Mouse (Mus musculus) lung, embryonic 15.5 days (tissue): ENCODE measurements around the gene Garem2. TPM values are rescaled to one million over a fixed set of nuclear protein-coding genes. Genes with fewer than 3 reads are reported as not detected.

Experiments used
- ATAC-seq: fragments of 200-750 bp; cut with Nextera tagmentation; 2 replicates; pipeline ENCODE4 v1.8.0; 2017; ENCODE audit warnings: moderate number of reproducible peaks, borderline replicate concordance; ENCODE audit not compliant: low FRiP score, low TSS enrichment; ENCODE audit errors: extremely low read depth
- H3K27ac ChIP-seq: fragments of 300-500 bp; sonication (generic); 2 replicates; pipeline ENCODE4 v1.5.1; 2015; ENCODE audit warnings: moderate library complexity, mild to moderate bottlenecking, inconsistent platforms
- H3K27me3 ChIP-seq: fragments of 300-500 bp; sonication (generic); 2 replicates; pipeline ENCODE4 v1.6.1; 2015; ENCODE audit warnings: inconsistent platforms
- H3K36me3 ChIP-seq: fragments of 300-500 bp; sonication (generic); 2 replicates; pipeline ENCODE4 v1.6.1; 2015; ENCODE audit warnings: inconsistent platforms
- H3K4me1 ChIP-seq: fragments of 300-500 bp; sonication (generic); 2 replicates; pipeline ENCODE4 v1.6.1; 2015; ENCODE audit warnings: inconsistent platforms
- H3K4me2 ChIP-seq: fragments of 300-500 bp; sonication (generic); 2 replicates; pipeline ENCODE4 v1.6.1; 2015; ENCODE audit warnings: inconsistent platforms, mild to moderate bottlenecking, moderate library complexity
- H3K4me3 ChIP-seq: fragments of 300-500 bp; sonication (generic); 2 replicates; pipeline ENCODE4 v1.5.1; 2015; ENCODE audit warnings: mild to moderate bottlenecking, inconsistent platforms
- H3K9ac ChIP-seq: fragments of 300-500 bp; sonication (generic); 2 replicates; pipeline ENCODE4 v1.6.1; 2015; ENCODE audit warnings: inconsistent platforms
- H3K9me3 ChIP-seq: fragments of 300-500 bp; sonication (generic); 2 replicates; pipeline ENCODE4 v1.6.1; 2016; ENCODE audit warnings: inconsistent platforms
- WGBS: fragments of 180-500 bp; shearing (Covaris S2); methylation state at CpG from one replicate; pipeline ENCODE4 v1.1.7; 2015; 5-methylcytosine and 5-hydroxymethylcytosine counted together
- polyA plus RNA-seq: library from polyadenylated mRNA; unstranded; fragments of >200 nt; fragmentation: Nextera tagmentation; extraction: Ambion mirVana; gene quantifications from 2 replicates; pipeline ENCODE4 v1.2.1, GENCODE M21; 2015

Garem2 gene
- polyA plus RNA-seq, 1 experiment from 2014 or later: 0.22 TPM

DNA sequence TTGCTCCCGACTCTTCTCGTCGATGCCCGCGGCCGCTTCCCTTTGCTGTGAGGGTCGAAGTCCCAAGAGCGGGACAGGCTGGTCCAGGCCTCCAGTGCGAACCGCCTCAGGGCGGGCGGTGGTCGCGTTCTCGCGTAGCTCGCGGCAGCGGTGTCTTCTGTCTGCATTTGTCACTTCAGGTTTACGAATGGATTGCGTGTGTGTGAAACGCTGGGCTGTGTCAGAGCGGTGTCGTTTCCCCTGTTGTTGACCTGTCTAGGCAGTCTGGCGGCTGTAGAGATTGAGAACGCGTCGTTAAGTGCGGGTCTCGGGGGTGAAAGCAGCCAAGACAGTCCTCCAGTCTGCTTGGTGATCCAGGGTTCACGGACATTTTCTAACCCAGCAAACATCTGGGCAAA lies 50.4 kb downstream of the Garem2 start:
- Histone ChIP-seq H3K36me3 (no peaks in the 10 kb centered on the region), H3K4me2 (peak overlapping the region; percentile 60), H3K9me3 (no peaks in the 10 kb centered on the region), H3K4me3 (peak overlapping the region; percentile 96), H3K4me1 (peaks cover 18% of the 10 kb centered on the region), H3K27ac (peak overlapping the region; percentile 92), H3K27me3 (no peaks in the 10 kb centered on the region), H3K9ac (peak overlapping the region; percentile 87)
- WGBS: under 1% methylated on average over 31 of the region's 31 CpGs
- ATAC-seq: peak; percentile 48; the same call in 1 of the 2 replicates

DNA sequence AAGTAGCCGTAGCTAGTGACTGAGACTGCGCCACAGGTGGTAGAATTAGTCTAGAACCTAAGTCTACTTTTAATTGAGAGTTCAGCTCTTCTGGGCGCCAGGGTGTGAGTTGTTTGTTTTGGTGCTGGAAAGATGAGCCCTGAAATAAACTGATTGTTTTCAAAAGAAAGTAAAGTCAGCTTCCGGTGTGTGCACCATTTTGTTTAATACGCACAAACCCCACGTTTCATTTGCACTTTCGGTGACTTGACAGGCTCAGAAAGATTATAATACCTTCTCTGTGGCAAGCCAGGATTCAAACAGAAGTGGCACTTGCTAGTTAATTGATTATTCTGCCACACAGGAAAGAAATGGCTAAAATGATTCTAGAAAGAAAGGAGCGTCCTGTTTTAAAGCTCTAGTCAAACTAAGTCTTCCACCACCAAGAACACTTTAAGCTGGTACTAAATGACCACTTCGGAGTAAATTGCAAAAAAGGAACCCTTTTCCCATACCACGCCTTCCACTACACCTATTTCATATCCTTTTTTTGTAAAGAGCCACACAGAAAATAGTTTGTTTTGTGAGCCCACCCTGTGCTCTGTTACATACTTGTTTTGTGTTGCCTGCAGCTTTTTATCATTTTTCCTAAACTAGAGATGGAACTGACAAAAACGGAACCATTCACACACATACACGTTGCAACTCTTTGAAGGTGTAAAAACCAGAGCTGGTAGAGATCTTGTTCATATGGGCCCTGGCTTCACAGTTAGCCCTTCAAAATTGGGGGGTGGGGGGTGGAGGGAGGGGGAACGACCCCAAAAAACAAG lies 51.1 kb downstream of the Garem2 start:
- Histone ChIP-seq H3K4me3 (peak overlapping the region; percentile 96), H3K4me2 (peak overlapping the region; percentile 60), H3K9ac (peak overlapping the region; percentile 87), H3K4me1 (peaks cover 18% of the 10 kb centered on the region), H3K27me3 (no peaks in the 10 kb centered on the region), H3K36me3 (no peaks in the 10 kb centered on the region), H3K27ac (peak overlapping the region; percentile 92), H3K9me3 (no peaks in the 10 kb centered on the region)
- no peak for ATAC-seq
- 23% methylated on average over 13 of the region's 13 CpGs for WGBS

DNA sequence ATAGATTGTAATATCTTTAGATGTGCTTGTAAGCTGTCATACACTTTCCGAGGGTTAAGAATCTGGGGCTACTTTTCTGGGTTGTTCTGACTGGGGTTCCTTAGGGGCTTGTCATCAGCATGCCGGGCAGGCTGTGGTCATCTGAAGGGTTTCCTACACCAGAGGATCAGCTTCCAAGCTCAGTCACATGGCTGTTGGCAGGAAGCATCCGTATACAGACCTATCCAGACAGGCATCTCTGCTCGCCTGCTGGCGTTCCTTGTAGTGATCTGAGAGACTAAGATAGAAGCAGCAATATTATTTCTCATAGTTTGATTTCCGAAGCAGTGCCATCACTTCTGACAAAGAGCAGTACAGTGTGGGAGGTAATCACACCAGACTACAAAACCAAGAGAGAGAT lies 54.6 kb downstream of the Garem2 start:
- Histone ChIP-seq H3K36me3 (0 out of 2 replicates have a peak, but pooled peaks cover 2% of the 10 kb centered on the region), H3K4me1 (peaks cover 10% of the 10 kb centered on the region), H3K4me3 (no peak overlapping the region), H3K9ac (no peak overlapping the region), H3K27ac (no peak overlapping the region), H3K9me3 (no peaks in the 10 kb centered on the region), H3K4me2 (no peak overlapping the region), H3K27me3 (no peaks in the 10 kb centered on the region)
- 77% methylated on average over 6 of the region's 6 CpGs for WGBS
- ATAC-seq: no peak

DNA sequence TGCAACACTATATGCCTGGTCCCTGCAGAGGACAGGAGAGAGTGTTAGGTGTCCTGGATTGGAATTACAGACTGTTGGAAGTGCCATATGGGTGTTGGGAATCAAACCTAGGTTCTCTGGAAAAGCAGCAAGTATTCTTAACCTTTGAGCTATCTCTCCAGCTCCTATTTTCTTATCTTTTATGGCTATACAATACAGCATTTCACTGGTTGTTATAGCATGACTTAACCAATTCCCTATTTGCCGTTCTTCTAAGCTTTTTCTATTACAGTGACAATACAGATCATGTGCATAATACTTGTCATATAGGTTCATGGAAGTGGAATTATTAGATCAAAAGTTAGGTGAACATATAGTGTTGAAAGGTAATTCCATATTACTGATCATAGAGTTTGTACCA lies 56.9 kb downstream of the Garem2 start:
- no peak overlapping the region for H3K4me3 ChIP-seq
- 86% methylated on average over 1 of the region's 1 CpGs for WGBS
- H3K27ac ChIP-seq: no peak overlapping the region
- H3K4me1 ChIP-seq: 0 out of 2 replicates have a peak, but pooled peaks cover 2% of the 10 kb centered on the region
- no peaks in the 10 kb centered on the region for H3K27me3 ChIP-seq
- H3K4me2 ChIP-seq: no peak overlapping the region
- no peak for ATAC-seq
- peaks cover 7% of the 10 kb centered on the region; the same call in 1 of the 2 replicates for H3K36me3 ChIP-seq
- no peak overlapping the region for H3K9ac ChIP-seq
- H3K9me3 ChIP-seq: no peaks in the 10 kb centered on the region

DNA sequence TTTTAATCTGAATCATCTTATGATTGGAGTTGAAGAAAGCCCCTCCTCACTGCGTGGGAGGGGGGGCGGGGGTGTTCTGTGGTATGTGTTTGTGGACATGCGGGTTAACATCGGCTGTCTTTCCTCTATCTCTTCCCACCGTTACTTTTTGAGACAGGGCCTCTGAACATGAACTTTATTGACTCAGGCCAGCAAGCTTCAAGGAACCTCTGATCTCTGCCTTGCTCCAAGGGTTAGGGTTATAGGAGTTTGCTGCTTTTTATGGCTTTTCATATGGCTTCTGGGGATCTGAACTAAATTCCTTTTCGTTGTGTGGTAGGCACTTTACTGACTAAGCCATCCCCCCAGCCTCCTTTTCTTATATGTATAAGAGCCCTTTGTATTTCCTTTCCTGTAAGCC lies 57.4 kb downstream of the Garem2 start:
- Histone ChIP-seq H3K4me3 (no peak overlapping the region), H3K27me3 (no peaks in the 10 kb centered on the region), H3K4me2 (no peak overlapping the region), H3K36me3 (peaks cover 7% of the 10 kb centered on the region; the same call in 1 of the 2 replicates), H3K9ac (no peak overlapping the region), H3K9me3 (no peaks in the 10 kb centered on the region), H3K4me1 (no peaks in the 10 kb centered on the region), H3K27ac (no peak overlapping the region)
- WGBS: 76% methylated on average over 6 of the region's 6 CpGs
- no peak for ATAC-seq

DNA sequence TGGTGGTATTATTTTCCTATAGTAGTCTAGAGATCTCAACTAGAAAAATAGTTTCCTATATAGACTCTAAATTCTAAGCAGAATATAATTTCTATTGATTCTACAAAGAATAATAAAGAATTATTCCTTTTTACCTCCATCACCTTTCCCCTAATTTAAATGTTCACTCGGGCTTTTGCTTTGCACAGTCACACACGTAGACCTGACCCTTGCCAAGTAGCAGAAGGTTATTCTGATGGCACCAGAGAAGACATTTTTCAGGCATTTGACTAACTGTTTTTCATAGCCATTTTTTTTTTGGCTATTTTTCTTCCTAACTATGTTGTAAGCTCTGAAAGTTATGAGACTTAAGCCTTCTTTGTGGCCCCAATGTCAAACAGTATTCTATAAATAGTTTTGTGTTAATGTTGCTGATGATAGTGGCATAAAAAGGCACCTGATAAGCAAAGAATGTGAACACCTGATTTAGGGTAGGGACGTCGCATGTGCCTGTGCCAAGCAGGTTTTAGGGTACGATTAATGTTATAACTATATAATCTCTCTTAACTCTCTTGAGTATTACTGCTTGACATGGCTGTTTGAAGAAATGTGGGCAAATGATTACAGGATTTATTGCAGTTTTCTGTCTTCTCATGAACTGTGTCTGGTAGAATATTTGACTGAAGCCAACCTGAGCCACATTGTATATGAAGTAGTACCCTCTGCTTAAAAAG lies 60.4 kb downstream of the Garem2 start:
- H3K9me3 ChIP-seq: no peaks in the 10 kb centered on the region
- H3K27ac ChIP-seq: no peak overlapping the region
- H3K4me1 ChIP-seq: no peaks in the 10 kb centered on the region
- ATAC-seq: no peak
- H3K27me3 ChIP-seq: no peaks in the 10 kb centered on the region
- no peak overlapping the region for H3K9ac ChIP-seq
- peaks cover 24% of the 10 kb centered on the region for H3K36me3 ChIP-seq
- H3K4me2 ChIP-seq: no peak overlapping the region
- WGBS: 88% methylated on average over 5 of the region's 5 CpGs
- no peak overlapping the region for H3K4me3 ChIP-seq

Other genes with a start within 250 kb of the Garem2 start
- gene Il6, start 92.0 kb upstream of the Garem2 start, polyA plus RNA-seq: 0.20 and 0.24 TPM in 2 replicates
- gene Tyms, start 31.5 kb upstream of the Garem2 start, polyA plus RNA-seq: 325 and 342 TPM in 2 replicates
- not detected in 2 replicates for gene 3110082J24Rik, start 925 bp downstream of the Garem2 start, polyA plus RNA-seq
- gene Hadha, start 50.0 kb downstream of the Garem2 start, polyA plus RNA-seq: 143 TPM in 2 replicates
- gene Hadhb, start 50.1 kb downstream of the Garem2 start, polyA plus RNA-seq: 128 and 138 TPM in 2 replicates
- 0.22 TPM in 1 of 2 replicates, not detected in the other for gene Adgrf3, start 100.6 kb downstream of the Garem2 start, polyA plus RNA-seq
- 17.0 and 18.1 TPM in 2 replicates for gene Selenoi, start 127.4 kb downstream of the Garem2 start, polyA plus RNA-seq
- gene Drc1, start 176.2 kb downstream of the Garem2 start, polyA plus RNA-seq: 2.7 and 2.8 TPM in 2 replicates